Mouse (Mus musculus) E14TG2a.4 (cell line): ENCODE results near the gene Il11.
"Not testable (repeated sequence)": the region's sequence is repeated elsewhere in the genome, so short reads cannot be mapped to it uniquely, and the experiment has no call there.

Experiments
- H3K27me3 ChIP-seq: 2 replicates; pipeline ENCODE4 v1.6.1; 2014; ENCODE audit warnings: low read length, control low read depth; ENCODE audit not compliant: insufficient read depth
- H3K36me3 ChIP-seq: 2 replicates; pipeline ENCODE4 v1.6.1; 2014; ENCODE audit warnings: low read length, control low read depth; ENCODE audit not compliant: insufficient read depth
- H3K4me1 ChIP-seq: replicated peaks from 2 replicates; pipeline ENCODE4 v1.6.1; 2014; ENCODE audit warnings: low read depth, low read length, control low read depth
- H3K4me3 ChIP-seq: replicated peaks from 2 replicates; pipeline ENCODE4 v1.5.1; 2014; ENCODE audit warnings: mild to moderate bottlenecking, low read length
- H3K9me3 ChIP-seq: 2 replicates; pipeline ENCODE4 v1.6.1; 2014; ENCODE audit warnings: low read length, control low read depth
- CTCF ChIP-seq: conservative IDR thresholded peaks from 2 replicates; pipeline ENCODE4 v1.5.1; 2014; ENCODE audit warnings: low read length
- NANOG ChIP-seq: IDR thresholded peaks from 2 replicates; pipeline ENCODE4 v1.6.1; 2014; ENCODE audit warnings: borderline replicate concordance, low read length, mixed read lengths
- POU5F1 ChIP-seq: IDR thresholded peaks from 2 replicates; pipeline ENCODE4 v1.6.1; 2014; ENCODE audit warnings: low read length, borderline replicate concordance

Il11 gene

GRCm38 (mm10) chr7:4782759-4783158, at the start of gene Il11, which contains the start of gene Tmem190:
Il11 (minus strand) TSS chr7:4782859.
Tmem190 (plus strand) TSS chr7:4782937.
- Histone ChIP-seq H3K4me1 (peaks cover 41% of the 10 kb centered on the region), H3K9me3 (no peaks in the 10 kb centered on the region), H3K4me3 (no peak within 1 kb of the TSS), H3K36me3 (peaks cover 37% of the 10 kb centered on the region), H3K27me3 (peaks cover 75% of the 10 kb centered on the region)
- TF ChIP-seq POU5F1 (no peak), CTCF (no peak), NANOG (no peak)

- peaks cover 27% of the 10 kb centered on the region for H3K27me3 ChIP-seq
- no peaks in the 10 kb centered on the region for H3K9me3 ChIP-seq
- peaks cover 31% of the 10 kb centered on the region for H3K36me3 ChIP-seq
- H3K4me3 ChIP-seq = peak overlapping the region; percentile 37
- TF ChIP-seq NANOG (no peak), CTCF (no peak), POU5F1 (no peak)
- peaks cover 64% of the 10 kb centered on the region for H3K4me1 ChIP-seq
Observed at GRCm38 (mm10) chr7:4830476-4830875, 47.8 kb upstream of the Il11 start.

GRCm38 (mm10) chr7:4825365-4825764, 42.7 kb upstream of the Il11 start:
- Histone ChIP-seq H3K36me3 (peaks cover 22% of the 10 kb centered on the region), H3K4me1 (peaks cover 86% of the 10 kb centered on the region)

GRCm38 (mm10) chr7:4822162-4822907, 39.7 kb upstream of the Il11 start:
- H3K27me3 ChIP-seq = no peaks in the 10 kb centered on the region
- TF ChIP-seq CTCF (no peak), NANOG (no peak), POU5F1 (no peak)
- no peaks in the 10 kb centered on the region for H3K36me3 ChIP-seq
- H3K4me3 ChIP-seq = peak overlapping the region; percentile 43
- no peaks in the 10 kb centered on the region for H3K9me3 ChIP-seq
- peaks cover 91% of the 10 kb centered on the region for H3K4me1 ChIP-seq

More at GRCm38 (mm10) chr7:4825365-4825764, 42.7 kb upstream of the Il11 start:
- no peak for TF ChIP-seq POU5F1
- peak; percentile 21; the same call in 1 of the 2 replicates for TF ChIP-seq NANOG
- no peak for TF ChIP-seq CTCF
- no peaks in the 10 kb centered on the region for H3K27me3 ChIP-seq
- H3K4me3 ChIP-seq = peak overlapping the region; percentile 64
- H3K9me3 ChIP-seq = no peaks in the 10 kb centered on the region

GRCm38 (mm10) chr7:4821690-4822089, 39.0 kb upstream of the Il11 start:
- Histone ChIP-seq H3K27me3 (no peaks in the 10 kb centered on the region), H3K9me3 (no peaks in the 10 kb centered on the region), H3K36me3 (no peaks in the 10 kb centered on the region), H3K4me3 (peak overlapping the region; percentile 2; the same call in 1 of the 2 replicates), H3K4me1 (peaks cover 90% of the 10 kb centered on the region)
- TF ChIP-seq NANOG = no peak
- no peak for TF ChIP-seq CTCF
- no peak for TF ChIP-seq POU5F1

- TF ChIP-seq POU5F1 = peak; percentile 64; the same call in 1 of the 2 replicates
- TF ChIP-seq NANOG = peak; percentile 59; the same call in 1 of the 2 replicates
- not testable (repeated sequence) for H3K36me3 ChIP-seq, H3K9me3 ChIP-seq, H3K27me3 ChIP-seq
- Histone ChIP-seq H3K4me1 (peaks cover 87% of the 10 kb centered on the region), H3K4me3 (peak overlapping the region; percentile 2; the same call in 1 of the 2 replicates)
Observed at GRCm38 (mm10) chr7:4820925-4821324, 38.3 kb upstream of the Il11 start.

- peaks cover 69% of the 10 kb centered on the region for H3K4me1 ChIP-seq
- peaks cover 20% of the 10 kb centered on the region for H3K36me3 ChIP-seq
- no peaks in the 10 kb centered on the region for H3K27me3 ChIP-seq
- no peak overlapping the region for H3K4me3 ChIP-seq
- TF ChIP-seq CTCF (no peak), POU5F1 (no peak), NANOG (no peak)
- no peaks in the 10 kb centered on the region for H3K9me3 ChIP-seq
Observed at GRCm38 (mm10) chr7:4816559-4816958, 33.9 kb upstream of the Il11 start.

GRCm38 (mm10) chr7:4813105-4813791, 30.6 kb upstream of the Il11 start:
- TF ChIP-seq CTCF (no peak), POU5F1 (no peak), NANOG (no peak)
- no peaks in the 10 kb centered on the region for H3K9me3 ChIP-seq

More at GRCm38 (mm10) chr7:4813105-4813791, 30.6 kb upstream of the Il11 start:
- Histone ChIP-seq H3K4me1 (peaks cover 72% of the 10 kb centered on the region), H3K27me3 (no peaks in the 10 kb centered on the region), H3K4me3 (peak overlapping the region; percentile 87), H3K36me3 (peaks cover 54% of the 10 kb centered on the region)
